Mouse (Mus musculus) embryonic facial prominence, embryonic 11.5 days (tissue): ENCODE data around the gene Arntl. TPM values are rescaled to one million over a fixed set of nuclear protein-coding genes. Genes with fewer than 3 reads are reported as not detected.

Source experiments
- ATAC-seq: fragments of 200-750 bp; cut with Nextera tagmentation; replicated peaks from 2 replicates; pipeline ENCODE4 v1.8.0; 2017; ENCODE audit warnings: low read depth; ENCODE audit not compliant: insufficient number of reproducible peaks, low FRiP score, low TSS enrichment
- DNase-seq: peaks from one replicate; pipeline ENCODE4 v3.0.0-alpha.2; 2015; ENCODE audit warnings: low spot score
- H3K27ac ChIP-seq: fragments of 300-500 bp; sonication (generic); replicated peaks from 2 replicates; pipeline ENCODE4 v1.5.1; 2014; ENCODE audit warnings: mild to moderate bottlenecking, low read depth, low read length, control low read depth
- H3K27me3 ChIP-seq: fragments of 300-500 bp; sonication (generic); 2 replicates; pipeline ENCODE4 v1.6.1; 2014; ENCODE audit warnings: mild to moderate bottlenecking, low read length, moderate library complexity, mixed read lengths; ENCODE audit not compliant: control insufficient read depth, insufficient read depth
- H3K36me3 ChIP-seq: fragments of 300-500 bp; sonication (generic); replicated peaks from 2 replicates; pipeline ENCODE4 v1.6.1; 2014; ENCODE audit warnings: low read depth, mild to moderate bottlenecking, low read length, moderate library complexity, mixed read lengths; ENCODE audit not compliant: control insufficient read depth, insufficient read depth
- H3K4me1 ChIP-seq: fragments of 300-500 bp; sonication (generic); 2 replicates; pipeline ENCODE4 v1.6.1; 2014; ENCODE audit warnings: low read length, mixed read lengths; ENCODE audit not compliant: control insufficient read depth, insufficient read depth
- H3K4me2 ChIP-seq: fragments of 300-500 bp; sonication (generic); 2 replicates; pipeline ENCODE4 v1.6.1; 2014; ENCODE audit warnings: low read depth, mild to moderate bottlenecking, control low read depth, low read length, moderate library complexity
- H3K4me3 ChIP-seq: fragments of 300-500 bp; sonication (generic); 2 replicates; pipeline ENCODE4 v1.5.1; 2014; ENCODE audit warnings: low read depth, low read length, control low read depth
- H3K9ac ChIP-seq: fragments of 300-500 bp; sonication (generic); replicated peaks from 2 replicates; pipeline ENCODE4 v1.6.1; 2014; ENCODE audit warnings: mild to moderate bottlenecking, control low read depth, low read length
- H3K9me3 ChIP-seq: fragments of 300-500 bp; sonication (generic); replicated peaks from 2 replicates; pipeline ENCODE4 v1.6.1; 2016; ENCODE audit warnings: mild to moderate bottlenecking, low read length, inconsistent platforms, mixed read lengths; ENCODE audit not compliant: control insufficient read depth
- WGBS: fragments of 180-500 bp; shearing (Covaris S2); extraction: QIAGEN DNeasy Blood & Tissue Kit; methylation state at CpG from one replicate; pipeline ENCODE4 v1.1.7; 2014; 5-methylcytosine and 5-hydroxymethylcytosine counted together
- polyA plus RNA-seq: library from polyadenylated mRNA; unstranded; fragments of >200 nt; fragmentation: Nextera tagmentation; extraction: Ambion mirVana; gene quantifications from 2 replicates; pipeline ENCODE4 v1.2.1, GENCODE M21; 2014

Arntl gene
- polyA plus RNA-seq, 1 experiment from 2014 or later: 9.3 TPM

DNA sequence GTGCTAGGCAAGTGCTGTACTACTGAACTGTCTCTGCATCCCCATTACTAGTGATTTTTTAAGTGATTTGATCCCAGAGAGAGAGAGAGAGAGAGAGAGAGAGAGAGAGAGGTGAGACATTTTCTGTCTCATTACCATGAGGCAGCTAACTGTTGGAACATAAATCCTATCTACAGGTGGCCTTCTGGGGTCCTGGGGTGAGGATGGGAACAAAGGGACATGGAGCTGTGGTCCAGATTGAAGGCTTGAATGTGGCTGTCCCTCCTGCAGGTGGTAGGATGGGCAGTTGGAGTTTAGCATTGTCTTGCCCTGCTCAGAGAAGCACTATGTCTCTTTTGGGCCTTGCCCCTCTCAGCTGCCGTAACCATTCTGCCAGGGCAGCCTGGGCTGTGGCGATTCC lies 63.7 kb downstream of the Arntl start:
- no peaks in the 10 kb centered on the region for H3K27me3 ChIP-seq
- H3K4me3 ChIP-seq: no peak overlapping the region
- H3K9me3 ChIP-seq: no peaks in the 10 kb centered on the region
- no peak overlapping the region for H3K27ac ChIP-seq
- WGBS: 83% methylated on average over 2 of the region's 2 CpGs
- DNase-seq (no peak), ATAC-seq (no peak)
- H3K36me3 ChIP-seq: no peaks in the 10 kb centered on the region
- no peak overlapping the region for H3K9ac ChIP-seq
- no peaks in the 10 kb centered on the region for H3K4me1 ChIP-seq
- H3K4me2 ChIP-seq: no peak overlapping the region

DNA sequence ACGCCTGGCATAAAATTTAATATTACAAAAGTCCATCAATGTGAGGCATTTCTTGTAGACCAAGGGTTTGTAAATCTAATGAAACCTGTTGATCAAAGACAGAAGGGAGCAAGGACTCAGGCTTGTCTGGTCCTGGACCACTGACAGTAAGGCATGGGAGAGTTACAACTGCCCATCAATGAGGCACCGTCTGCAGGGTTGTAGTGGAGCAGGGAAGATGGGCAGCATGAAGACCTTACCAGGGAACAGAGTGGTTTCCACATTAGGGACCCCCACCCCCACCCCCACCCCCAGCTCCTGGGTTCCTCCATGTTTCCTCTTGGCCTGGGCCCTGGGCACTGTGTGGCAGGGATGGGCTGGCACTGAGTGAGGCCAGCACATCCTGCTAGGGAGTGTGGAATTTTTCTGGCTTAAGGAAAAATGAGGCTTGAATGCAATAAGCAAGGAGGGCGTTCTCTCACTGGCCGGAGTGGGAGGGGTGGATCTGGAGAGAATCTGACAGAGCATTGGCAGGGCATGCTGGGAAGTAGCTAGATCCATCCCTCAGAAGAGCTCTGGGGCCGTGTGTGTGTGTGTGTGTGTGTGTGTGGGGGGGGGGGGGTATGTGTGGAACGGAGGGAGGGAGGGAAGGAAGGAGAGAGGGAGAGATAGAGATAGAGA lies 65.2 kb downstream of the Arntl start:
- Histone ChIP-seq H3K9ac (no peak overlapping the region), H3K4me3 (no peak overlapping the region), H3K27ac (no peak overlapping the region), H3K36me3 (no peaks in the 10 kb centered on the region), H3K9me3 (no peaks in the 10 kb centered on the region), H3K4me2 (no peak overlapping the region), H3K4me1 (no peaks in the 10 kb centered on the region), H3K27me3 (no peaks in the 10 kb centered on the region)
- ATAC-seq (no peak), DNase-seq (no peak)
- 80% methylated on average over 5 of the region's 6 CpGs for WGBS

DNA sequence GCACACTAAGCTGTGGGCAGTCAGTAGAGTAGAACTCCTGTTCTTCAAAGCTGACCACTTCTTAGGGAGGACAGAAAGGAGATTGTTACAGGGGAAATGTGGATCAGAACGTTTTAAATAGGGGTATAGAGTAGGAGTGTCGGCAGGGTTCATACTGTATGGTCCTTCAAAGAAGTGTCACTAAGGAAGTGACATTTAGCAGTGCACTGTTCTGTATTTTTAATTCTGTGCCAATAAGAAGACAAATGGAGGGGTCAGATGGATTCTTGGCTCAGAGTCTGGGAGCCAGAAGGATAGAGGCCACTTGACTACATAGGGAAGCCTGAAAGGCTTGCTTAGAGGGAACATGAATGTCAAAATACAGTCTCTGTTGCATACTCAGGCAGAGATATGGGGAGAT lies 70.0 kb downstream of the Arntl start:
- Histone ChIP-seq H3K9me3 (no peaks in the 10 kb centered on the region), H3K27me3 (no peaks in the 10 kb centered on the region), H3K27ac (no peak overlapping the region), H3K4me3 (no peak overlapping the region), H3K4me1 (no peaks in the 10 kb centered on the region), H3K4me2 (no peak overlapping the region), H3K36me3 (no peaks in the 10 kb centered on the region), H3K9ac (no peak overlapping the region)
- ATAC-seq (no peak), DNase-seq (no peak)
- WGBS: 67% methylated on average over 2 of the region's 2 CpGs

DNA sequence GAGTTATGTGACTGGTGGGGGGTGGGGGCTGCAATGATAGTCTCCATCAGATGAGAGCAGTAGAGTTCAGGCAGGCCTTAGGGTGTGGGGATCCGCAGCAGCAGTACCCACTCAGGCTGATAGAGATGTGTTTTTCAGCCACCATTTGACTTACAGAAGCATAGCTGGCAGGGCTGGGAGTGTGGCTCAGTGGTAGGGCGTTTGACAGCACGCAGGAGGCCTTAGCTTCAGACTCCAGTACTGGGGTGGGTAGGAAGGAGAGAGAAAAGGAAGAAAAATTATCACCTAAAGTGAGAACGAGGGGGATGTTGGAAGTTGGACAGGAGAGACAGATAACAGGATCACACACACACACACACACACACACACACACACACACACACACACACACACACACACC lies 71.2 kb downstream of the Arntl start:
- no peak for ATAC-seq
- Histone ChIP-seq H3K4me2 (no peak overlapping the region), H3K9ac (no peak overlapping the region), H3K36me3 (no peaks in the 10 kb centered on the region), H3K27ac (no peak overlapping the region), H3K27me3 (no peaks in the 10 kb centered on the region), H3K4me1 (no peaks in the 10 kb centered on the region), H3K4me3 (no peak overlapping the region), H3K9me3 (no peaks in the 10 kb centered on the region)
- 82% methylated on average over 4 of the region's 4 CpGs for WGBS
- DNase-seq: no peak

DNA sequence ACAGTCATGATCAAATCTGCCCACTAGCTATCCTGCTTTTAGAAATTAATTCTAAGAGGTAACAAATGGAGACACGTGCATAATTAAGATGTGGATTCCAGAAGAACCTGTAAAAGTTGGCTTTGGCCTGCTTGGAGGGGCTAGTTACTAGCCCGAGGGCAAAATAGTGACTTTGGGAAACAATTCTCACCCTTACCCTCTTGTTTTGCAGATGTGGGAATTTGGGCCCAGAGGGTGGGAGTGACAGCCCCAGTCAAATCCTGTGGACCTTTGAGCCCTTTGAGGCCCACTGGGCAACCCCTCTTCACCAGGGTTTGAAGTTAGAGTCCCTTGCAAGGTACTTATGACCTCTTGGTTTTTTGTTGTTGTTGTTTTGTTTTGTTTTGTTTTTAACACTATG lies 72.0 kb downstream of the Arntl start:
- H3K4me2 ChIP-seq: no peak overlapping the region
- WGBS: 69% methylated on average over 2 of the region's 2 CpGs
- no peak overlapping the region for H3K9ac ChIP-seq
- H3K27me3 ChIP-seq: no peaks in the 10 kb centered on the region
- no peaks in the 10 kb centered on the region for H3K4me1 ChIP-seq
- H3K4me3 ChIP-seq: no peak overlapping the region
- ATAC-seq: no peak
- no peak overlapping the region for H3K27ac ChIP-seq
- DNase-seq: no peak
- H3K9me3 ChIP-seq: no peaks in the 10 kb centered on the region
- no peaks in the 10 kb centered on the region for H3K36me3 ChIP-seq

DNA sequence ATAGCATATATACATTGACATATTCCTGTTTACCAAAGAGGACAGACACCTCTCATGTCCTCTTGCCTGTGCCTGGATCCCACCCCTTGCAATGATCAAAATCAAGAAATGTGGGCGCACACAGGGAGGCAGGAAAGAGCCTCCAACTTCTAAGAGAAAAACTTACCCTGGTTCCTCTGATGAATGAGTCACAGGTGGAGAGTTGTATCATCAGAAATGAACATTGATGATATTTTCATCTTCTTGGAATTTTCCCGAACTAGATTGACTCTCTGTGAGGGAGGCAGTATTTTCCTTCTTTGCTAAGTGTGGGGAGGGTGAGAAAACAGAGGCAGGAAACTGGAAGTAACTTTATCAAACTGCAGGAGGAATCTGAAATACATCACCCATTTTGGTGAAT lies 78.1 kb downstream of the Arntl start:
- WGBS: 80% methylated on average over 2 of the region's 2 CpGs
- no peak overlapping the region for H3K4me2 ChIP-seq
- no peak overlapping the region for H3K27ac ChIP-seq
- no peaks in the 10 kb centered on the region for H3K4me1 ChIP-seq
- ATAC-seq (no peak), DNase-seq (no peak)
- no peak overlapping the region for H3K9ac ChIP-seq
- H3K4me3 ChIP-seq: no peak overlapping the region
- H3K36me3 ChIP-seq: no peaks in the 10 kb centered on the region
- no peaks in the 10 kb centered on the region for H3K9me3 ChIP-seq
- H3K27me3 ChIP-seq: no peaks in the 10 kb centered on the region

DNA sequence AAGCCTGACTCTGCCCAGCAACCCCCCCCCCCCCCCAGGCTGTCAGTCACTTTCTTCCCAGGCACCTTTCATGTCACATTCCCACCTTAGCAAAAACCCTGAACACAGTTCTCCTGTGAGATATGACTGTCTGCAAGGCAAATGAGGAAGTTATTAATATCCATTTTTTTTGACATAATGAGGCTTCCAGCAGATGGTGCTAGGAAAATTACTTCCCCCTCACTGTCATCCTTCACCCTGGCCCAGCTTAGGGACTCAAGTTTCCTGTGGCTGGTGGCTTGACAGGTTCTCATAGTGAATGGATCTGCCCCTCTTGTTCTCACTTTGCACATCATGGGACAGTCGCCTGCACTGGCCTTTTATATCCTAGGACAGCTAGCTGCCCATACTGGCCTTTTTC lies 81.9 kb downstream of the Arntl start:
- no peak overlapping the region for H3K27ac ChIP-seq
- no peaks in the 10 kb centered on the region for H3K4me1 ChIP-seq
- H3K36me3 ChIP-seq: no peaks in the 10 kb centered on the region
- WGBS: 78% methylated on average over 1 of the region's 1 CpGs
- H3K27me3 ChIP-seq: no peaks in the 10 kb centered on the region
- DNase-seq (no peak), ATAC-seq (no peak)
- no peak overlapping the region for H3K9ac ChIP-seq
- no peak overlapping the region for H3K4me3 ChIP-seq
- no peaks in the 10 kb centered on the region for H3K9me3 ChIP-seq
- H3K4me2 ChIP-seq: no peak overlapping the region

DNA sequence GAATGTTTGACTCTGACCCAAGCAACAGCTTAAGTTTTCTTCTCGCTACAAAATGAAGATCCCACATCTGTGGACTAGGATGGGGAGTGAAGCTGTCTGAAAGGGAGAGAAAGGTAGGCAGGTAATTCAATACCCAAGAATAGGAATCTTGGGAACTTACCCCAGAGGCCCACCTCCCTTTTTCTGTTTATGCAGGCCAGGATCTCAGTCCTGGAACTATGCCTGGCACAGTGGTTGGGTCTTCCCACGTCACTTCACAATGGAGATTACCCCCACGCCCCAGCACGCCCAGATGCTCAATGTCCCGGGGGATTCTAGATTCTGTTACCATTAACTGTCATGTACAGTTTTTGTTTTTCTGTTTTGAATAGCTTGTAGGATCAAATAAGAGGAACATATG lies 84.5 kb downstream of the Arntl start:
- no peak overlapping the region for H3K4me3 ChIP-seq
- no peaks in the 10 kb centered on the region for H3K36me3 ChIP-seq
- no peak overlapping the region for H3K9ac ChIP-seq
- H3K27ac ChIP-seq: no peak overlapping the region
- no peaks in the 10 kb centered on the region for H3K9me3 ChIP-seq
- H3K27me3 ChIP-seq: no peaks in the 10 kb centered on the region
- 83% methylated on average over 5 of the region's 5 CpGs for WGBS
- H3K4me1 ChIP-seq: peaks cover 7% of the 10 kb centered on the region
- DNase-seq (no peak), ATAC-seq (no peak)
- no peak overlapping the region for H3K4me2 ChIP-seq
